Mouse (Mus musculus) left cerebral cortex, postnatal 36 days (tissue): Measurements from ENCODE around the gene Csdc2. TPM values are rescaled to one million over a fixed set of nuclear protein-coding genes. Genes with fewer than 3 reads are reported as not detected.
"Not testable (repeated sequence)": the region's sequence is repeated elsewhere in the genome, so short reads cannot be mapped to it uniquely, and the experiment has no call there.

Experiments used
- DNase-seq, 2 experiments: peaks; one replicate each; pipeline ENCODE4 v3.0.0; 2021 to 2022; ENCODE audit warnings: low spot score in 2 of 2, mixed read lengths in 1 of 2
- intact Hi-C: fragments of 180-260 bp; cut with DNase I; formaldehyde crosslinking; loops from one replicate; pipeline ENCODE4 v1.15.1; 2025
- total RNA-seq, 2 experiments: library from RNA; stranded (reverse); gene quantifications; 2 replicates each; pipeline ENCODE4 v1.2.3; 2021

Gene Csdc2
- 10 to 100 TPM; 83.6 to 86.1 TPM for total RNA-seq

- intact Hi-C loops: no loop called here
- peak; percentile 58 to 62 for DNase-seq
Measured at GRCm38 (mm10) chr15:81936679-81937078, at the start of gene Csdc2. TSS of gene Csdc2 (plus strand) at chr15:81936759.

GRCm38 (mm10) chr15:81886795-81887550 lies 49.6 kb upstream of the Csdc2 start:
- intact Hi-C loops: no loop called here
- no peak for DNase-seq

GRCm38 (mm10) chr15:81889175-81889574 lies 47.4 kb upstream of the Csdc2 start:
- intact Hi-C loops: no loop called here
- no peak for DNase-seq

GRCm38 (mm10) chr15:81891140-81891802 lies 45.3 kb upstream of the Csdc2 start:
- intact Hi-C loops: no loop called here
- DNase-seq: peak; percentile 56 to 67

GRCm38 (mm10) chr15:81891822-81892580 lies 44.6 kb upstream of the Csdc2 start:
- intact Hi-C loops: no loop called here
- no peak for DNase-seq

- no peak for DNase-seq
- intact Hi-C loops: no loop called here
Measured at GRCm38 (mm10) chr15:81894002-81894401, 42.6 kb upstream of the Csdc2 start.

GRCm38 (mm10) chr15:81896407-81896806 lies 40.2 kb upstream of the Csdc2 start:
- intact Hi-C loops: no loop called here
- DNase-seq: no peak

GRCm38 (mm10) chr15:81897607-81898285 lies 38.8 kb upstream of the Csdc2 start:
- no peak for DNase-seq
- intact Hi-C loops: no loop called here

GRCm38 (mm10) chr15:81898751-81899150 lies 37.8 kb upstream of the Csdc2 start:
- no peak for DNase-seq
- intact Hi-C loops: no loop called here

GRCm38 (mm10) chr15:81904939-81905338 lies 31.6 kb upstream of the Csdc2 start:
- intact Hi-C loops: loop anchor here (1.0 kb wide), 1 partner anchor 74 kb away; no protein-coding TSS in a partner anchor
- peak; percentile 56 to 73 for DNase-seq

GRCm38 (mm10) chr15:81907953-81908352 lies 28.6 kb upstream of the Csdc2 start:
- intact Hi-C loops: no loop called here

GRCm38 (mm10) chr15:81908767-81909166 lies 27.8 kb upstream of the Csdc2 start:
- intact Hi-C loops, DNase-seq: not testable (repeated sequence)

More at GRCm38 (mm10) chr15:81907953-81908352, 28.6 kb upstream of the Csdc2 start:
- no peak for DNase-seq

GRCm38 (mm10) chr15:81912498-81912897 lies 24.1 kb upstream of the Csdc2 start:
- DNase-seq: no peak

GRCm38 (mm10) chr15:81914668-81915067 lies 21.9 kb upstream of the Csdc2 start:
- intact Hi-C loops: no loop called here
- no peak for DNase-seq

More at GRCm38 (mm10) chr15:81912498-81912897, 24.1 kb upstream of the Csdc2 start:
- intact Hi-C loops: no loop called here

GRCm38 (mm10) chr15:81915663-81916062 lies 20.9 kb upstream of the Csdc2 start:
- no peak for DNase-seq
- intact Hi-C loops: no loop called here

GRCm38 (mm10) chr15:81917201-81917600 lies 19.4 kb upstream of the Csdc2 start:
- no peak for DNase-seq
- intact Hi-C loops: no loop called here

GRCm38 (mm10) chr15:81917621-81918463 lies 18.7 kb upstream of the Csdc2 start:
- intact Hi-C loops: no loop called here

GRCm38 (mm10) chr15:81919062-81919461 lies 17.5 kb upstream of the Csdc2 start:
- intact Hi-C loops: no loop called here

More at GRCm38 (mm10) chr15:81917621-81918463, 18.7 kb upstream of the Csdc2 start:
- peak; percentile 55 to 66 for DNase-seq

More at GRCm38 (mm10) chr15:81919062-81919461, 17.5 kb upstream of the Csdc2 start:
- no peak for DNase-seq
